Mouse (Mus musculus): ENCODE results near the gene Purb.

Gene Purb

DNA sequence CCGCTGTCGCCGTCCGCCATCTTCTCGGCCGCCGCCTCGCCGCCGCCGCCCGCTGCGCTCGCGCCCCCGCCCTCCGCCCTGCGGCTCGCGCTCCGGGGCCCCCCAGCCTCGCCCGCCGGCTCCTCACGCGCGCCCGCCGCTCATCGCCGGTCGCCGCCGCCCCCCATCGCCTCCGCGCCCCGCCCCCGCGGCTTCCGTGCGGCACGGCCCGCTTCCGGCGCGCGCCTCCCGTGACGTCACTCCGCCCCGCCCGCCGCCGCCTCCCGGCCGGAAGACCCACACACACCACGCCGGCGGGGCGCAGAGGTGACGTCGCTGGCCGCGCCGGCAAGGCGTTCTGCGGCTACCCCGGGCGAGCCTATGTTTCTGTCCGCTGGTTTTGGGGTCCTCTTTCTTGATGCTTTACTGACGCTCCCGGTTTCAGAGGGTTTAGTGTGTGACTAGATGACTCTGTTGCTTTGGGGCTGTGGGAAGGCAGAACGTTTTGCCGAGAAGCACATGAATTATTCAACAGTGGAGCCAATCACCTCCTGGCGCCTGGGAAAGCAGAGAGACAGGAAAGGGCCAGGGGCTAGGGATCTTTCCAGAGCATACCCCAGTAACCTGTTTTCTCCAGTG is at the start of gene Purb:
Purb (minus strand) TSS at position 51 of the 618 bp plus-strand sequence.
- TF ChIP-seq POU5F1 (IDR thresholded peaks at IDR 0.05; ENCODE audit: borderline replicate concordance, low read length) (peak; percentile 59; the same call in 1 of the 2 replicates), NANOG (IDR thresholded peaks at IDR 0.05; ENCODE audit: borderline replicate concordance, low read length) (no peak), CTCF (conservative IDR thresholded peaks at IDR 0.05; ENCODE audit: low read length) (no peak)
- Histone ChIP-seq H3K4me1 (replicated peaks; ENCODE audit: low read depth, low read length) (peaks cover 59% of the 10 kb centered on the region), H3K4me3 (replicated peaks; ENCODE audit: low read length) (peak within 1 kb of the TSS; percentile 88), H3K36me3 (ENCODE audit: insufficient read depth, low read length) (peaks cover 43% of the 10 kb centered on the region), H3K27me3 (ENCODE audit: insufficient read depth, low read length) (no peaks in the 10 kb centered on the region), H3K9me3 (ENCODE audit: low read length) (no peaks in the 10 kb centered on the region)

DNA sequence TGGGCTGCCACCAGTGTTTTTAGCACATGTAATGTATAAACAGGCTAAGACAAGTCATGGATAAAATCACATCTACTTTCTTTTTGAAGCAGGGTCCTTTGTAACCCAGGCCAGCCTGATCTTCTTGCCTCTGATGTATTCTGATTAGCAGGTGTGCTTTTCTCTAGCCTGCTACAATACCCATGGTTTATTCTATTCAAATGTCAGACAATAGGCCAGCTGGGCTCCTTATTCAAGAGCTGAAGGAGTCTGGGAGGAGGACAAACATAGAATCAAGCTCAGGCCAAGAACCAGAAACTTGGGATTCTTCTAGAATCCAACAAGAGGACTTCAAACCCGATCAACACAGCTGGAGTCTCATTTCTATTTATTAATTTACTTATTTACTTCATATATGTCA is 49.5 kb upstream of the Purb start:
- Histone ChIP-seq H3K36me3 (ENCODE audit: insufficient read depth, low read length) (peaks cover 42% of the 10 kb centered on the region), H3K9me3 (ENCODE audit: low read length) (no peaks in the 10 kb centered on the region), H3K4me1 (replicated peaks; ENCODE audit: low read depth, low read length) (peaks cover 47% of the 10 kb centered on the region), H3K27me3 (ENCODE audit: insufficient read depth, low read length) (no peaks in the 10 kb centered on the region), H3K4me3 (replicated peaks; ENCODE audit: low read length) (peak overlapping the region; percentile 98)
- no peak for TF ChIP-seq POU5F1 (IDR thresholded peaks at IDR 0.05; ENCODE audit: borderline replicate concordance, low read length)
- no peak for TF ChIP-seq CTCF (conservative IDR thresholded peaks at IDR 0.05; ENCODE audit: low read length)
- no peak for TF ChIP-seq NANOG (IDR thresholded peaks at IDR 0.05; ENCODE audit: borderline replicate concordance, low read length)

DNA sequence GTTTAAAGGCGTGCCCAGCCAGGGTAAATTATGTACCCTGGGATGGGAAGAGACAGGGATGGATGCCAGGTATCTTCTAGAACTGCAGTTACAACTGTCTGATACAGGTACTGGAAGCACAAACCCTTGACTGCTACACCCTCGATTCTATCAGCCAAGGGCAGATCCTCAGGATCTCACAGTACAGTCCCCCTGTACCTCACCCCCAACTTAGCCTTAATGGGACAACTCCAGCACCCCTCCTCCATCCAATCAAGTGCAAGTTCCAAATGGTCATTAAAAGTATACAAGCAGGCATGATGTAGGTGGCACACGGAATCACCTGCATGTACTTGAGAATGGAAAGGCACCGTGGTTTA is 49.1 kb upstream of the Purb start:
- Histone ChIP-seq H3K27me3 (ENCODE audit: insufficient read depth, low read length) (no peaks in the 10 kb centered on the region), H3K4me3 (replicated peaks; ENCODE audit: low read length) (peak overlapping the region; percentile 98; the same call in 1 of the 2 replicates), H3K36me3 (ENCODE audit: insufficient read depth, low read length) (peaks cover 42% of the 10 kb centered on the region), H3K4me1 (replicated peaks; ENCODE audit: low read depth, low read length) (peaks cover 49% of the 10 kb centered on the region), H3K9me3 (ENCODE audit: low read length) (no peaks in the 10 kb centered on the region)
- no peak for TF ChIP-seq POU5F1 (IDR thresholded peaks at IDR 0.05; ENCODE audit: borderline replicate concordance, low read length)
- no peak for TF ChIP-seq CTCF (conservative IDR thresholded peaks at IDR 0.05; ENCODE audit: low read length)
- TF ChIP-seq NANOG (IDR thresholded peaks at IDR 0.05; ENCODE audit: borderline replicate concordance, low read length): no peak

DNA sequence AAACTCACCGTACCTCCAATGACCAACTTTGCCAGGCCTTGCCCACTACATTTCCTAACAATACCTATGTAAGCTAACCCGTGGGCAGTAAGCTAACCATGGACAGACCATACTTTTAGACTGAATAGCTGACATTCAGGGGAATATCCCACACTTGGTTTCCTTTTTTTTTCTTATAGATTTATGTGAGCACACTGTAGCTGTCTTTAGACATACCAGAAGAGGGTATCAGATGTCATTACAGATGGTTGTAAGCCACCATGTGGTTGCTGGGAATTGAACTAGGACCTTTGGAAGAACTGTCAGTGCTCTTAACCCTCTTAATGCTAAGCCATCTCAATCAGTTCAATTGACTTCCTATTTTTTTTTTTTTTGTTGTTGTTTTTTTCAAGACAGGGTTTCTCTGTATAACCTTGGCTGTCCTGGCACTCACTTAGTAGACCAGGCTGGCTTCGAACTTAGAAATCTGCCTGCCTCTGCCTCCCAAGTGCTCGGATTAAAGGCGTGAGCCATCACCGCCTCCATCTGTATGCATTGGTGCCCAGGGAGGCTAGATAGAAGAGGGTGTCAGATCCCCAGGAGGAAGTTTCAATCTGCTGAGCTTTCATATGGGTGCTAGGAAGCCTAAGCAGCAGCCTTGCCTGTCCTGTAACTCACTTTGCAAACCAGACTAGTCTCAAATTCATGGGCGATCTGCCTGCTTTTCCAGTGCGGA is 48.6 kb upstream of the Purb start:
- Histone ChIP-seq H3K4me3 (replicated peaks; ENCODE audit: low read length) (no peak overlapping the region), H3K9me3 (ENCODE audit: low read length) (no peaks in the 10 kb centered on the region), H3K36me3 (ENCODE audit: insufficient read depth, low read length) (peaks cover 42% of the 10 kb centered on the region), H3K27me3 (ENCODE audit: insufficient read depth, low read length) (no peaks in the 10 kb centered on the region), H3K4me1 (replicated peaks; ENCODE audit: low read depth, low read length) (peaks cover 49% of the 10 kb centered on the region)
- TF ChIP-seq CTCF (conservative IDR thresholded peaks at IDR 0.05; ENCODE audit: low read length) (no peak), NANOG (IDR thresholded peaks at IDR 0.05; ENCODE audit: borderline replicate concordance, low read length) (no peak), POU5F1 (IDR thresholded peaks at IDR 0.05; ENCODE audit: borderline replicate concordance, low read length) (no peak)

DNA sequence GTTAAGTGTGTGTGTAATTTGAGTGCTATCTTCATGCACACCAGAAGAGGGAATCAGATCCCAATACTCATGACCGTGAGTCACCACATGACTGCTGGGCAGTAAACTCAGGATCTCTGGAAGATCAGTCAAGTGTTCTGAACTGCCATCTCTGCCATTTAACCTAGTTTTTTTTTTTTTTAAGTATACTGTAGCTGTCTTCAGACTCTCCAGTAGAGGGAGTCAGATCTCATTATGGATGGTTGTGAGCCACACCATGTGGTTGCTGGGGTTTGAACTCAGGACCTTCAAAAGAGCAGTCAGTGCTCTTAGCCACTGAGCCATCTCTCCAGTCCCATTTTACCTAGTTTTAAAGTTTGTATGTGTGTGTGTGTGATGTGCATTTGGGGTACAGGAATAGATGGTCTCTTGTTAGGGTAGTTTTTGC is 48.0 kb upstream of the Purb start:
- TF ChIP-seq NANOG (IDR thresholded peaks at IDR 0.05; ENCODE audit: borderline replicate concordance, low read length) (no peak), CTCF (conservative IDR thresholded peaks at IDR 0.05; ENCODE audit: low read length) (peak; percentile 36; the same call in 1 of the 2 replicates), POU5F1 (IDR thresholded peaks at IDR 0.05; ENCODE audit: borderline replicate concordance, low read length) (no peak)
- Histone ChIP-seq H3K27me3 (ENCODE audit: insufficient read depth, low read length) (no peaks in the 10 kb centered on the region), H3K9me3 (ENCODE audit: low read length) (no peaks in the 10 kb centered on the region), H3K36me3 (ENCODE audit: insufficient read depth, low read length) (peaks cover 42% of the 10 kb centered on the region), H3K4me1 (replicated peaks; ENCODE audit: low read depth, low read length) (peaks cover 51% of the 10 kb centered on the region), H3K4me3 (replicated peaks; ENCODE audit: low read length) (no peak overlapping the region)

DNA sequence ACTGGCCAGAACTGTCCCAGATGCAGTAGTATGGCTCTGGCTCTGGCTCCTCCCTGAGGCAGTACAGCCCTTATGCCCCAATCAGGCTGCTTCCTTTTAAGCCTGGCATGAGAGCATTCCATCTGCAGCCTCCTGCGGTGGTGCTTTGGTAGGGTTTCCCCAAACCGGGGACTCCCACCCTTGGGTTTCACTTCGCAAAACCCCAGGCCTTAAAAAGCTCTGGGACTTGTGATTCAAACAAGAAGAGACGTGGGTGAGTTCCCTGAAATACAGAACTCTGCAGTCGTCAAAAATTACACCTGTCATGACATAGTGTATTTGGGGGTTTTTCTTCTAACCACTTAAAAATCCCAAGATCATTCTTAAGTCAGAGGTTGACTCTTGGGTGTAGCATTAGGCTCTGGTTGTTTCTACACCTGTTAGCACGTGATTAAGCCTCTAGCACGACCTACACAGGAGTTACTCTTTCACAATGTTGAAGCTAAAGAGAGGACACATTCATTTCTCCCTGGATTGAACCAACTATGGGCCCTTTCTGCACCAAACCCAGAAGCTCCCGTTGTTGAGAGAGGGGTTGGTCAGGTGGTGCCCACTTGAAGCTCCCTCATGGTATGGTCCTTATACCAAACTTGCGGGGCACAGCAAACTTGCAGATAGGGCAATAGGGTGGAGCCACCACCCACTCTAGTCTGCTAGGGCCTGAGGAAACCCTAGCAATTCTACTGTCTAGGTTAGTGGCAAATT is 47.2 kb upstream of the Purb start:
- Histone ChIP-seq H3K9me3 (ENCODE audit: low read length) (no peaks in the 10 kb centered on the region), H3K4me1 (replicated peaks; ENCODE audit: low read depth, low read length) (peaks cover 58% of the 10 kb centered on the region), H3K27me3 (ENCODE audit: insufficient read depth, low read length) (no peaks in the 10 kb centered on the region), H3K4me3 (replicated peaks; ENCODE audit: low read length) (no peak overlapping the region), H3K36me3 (ENCODE audit: insufficient read depth, low read length) (peaks cover 39% of the 10 kb centered on the region)
- TF ChIP-seq NANOG (IDR thresholded peaks at IDR 0.05; ENCODE audit: borderline replicate concordance, low read length) (no peak), POU5F1 (IDR thresholded peaks at IDR 0.05; ENCODE audit: borderline replicate concordance, low read length) (no peak), CTCF (conservative IDR thresholded peaks at IDR 0.05; ENCODE audit: low read length) (no peak)

DNA sequence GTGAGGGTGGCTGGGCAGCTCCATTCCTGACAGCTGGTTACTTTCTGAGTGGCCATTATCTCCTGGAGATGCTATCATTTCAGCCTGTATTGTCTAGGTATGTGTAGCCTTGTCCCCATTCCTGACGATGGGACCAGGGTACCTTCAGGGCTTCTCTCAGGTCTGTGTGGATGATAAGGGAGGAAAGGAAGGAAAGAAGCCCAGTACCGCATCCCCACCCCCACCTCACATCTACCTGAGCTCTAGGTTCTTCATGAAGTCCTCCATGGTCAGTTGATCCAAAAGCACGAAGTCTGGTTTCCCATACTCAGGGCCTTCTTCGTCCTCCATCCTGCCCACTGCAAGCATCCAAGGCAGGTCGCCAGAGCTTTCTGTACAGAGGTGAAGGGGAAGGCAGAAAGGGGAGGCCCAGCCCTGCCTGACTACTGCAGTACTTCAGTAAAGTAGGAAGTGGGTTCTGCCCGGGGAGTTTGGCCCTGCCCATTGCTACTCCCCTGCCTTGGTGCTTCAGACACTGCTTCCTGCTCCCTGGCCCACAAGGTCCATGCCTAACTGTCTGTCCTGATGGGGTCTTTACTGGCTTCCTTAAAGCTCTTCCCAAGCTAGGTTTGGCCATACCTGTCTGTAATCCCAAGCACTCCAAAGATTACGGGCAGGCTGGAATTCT is 44.9 kb upstream of the Purb start, which contains the start of gene Myo1g:
Myo1g (minus strand) TSS at position 459 of the 667 bp plus-strand sequence.
- Histone ChIP-seq H3K36me3 (ENCODE audit: insufficient read depth, low read length) (peaks cover 40% of the 10 kb centered on the region), H3K9me3 (ENCODE audit: low read length) (no peaks in the 10 kb centered on the region), H3K27me3 (ENCODE audit: insufficient read depth, low read length) (no peaks in the 10 kb centered on the region), H3K4me1 (replicated peaks; ENCODE audit: low read depth, low read length) (peaks cover 54% of the 10 kb centered on the region), H3K4me3 (replicated peaks; ENCODE audit: low read length) (peak within 1 kb of the TSS; percentile 41; the same call in 1 of the 2 replicates)
- TF ChIP-seq POU5F1 (IDR thresholded peaks at IDR 0.05; ENCODE audit: borderline replicate concordance, low read length): no peak
- no peak for TF ChIP-seq NANOG (IDR thresholded peaks at IDR 0.05; ENCODE audit: borderline replicate concordance, low read length)
- TF ChIP-seq CTCF (conservative IDR thresholded peaks at IDR 0.05; ENCODE audit: low read length): no peak
